Mouse (Mus musculus): ENCODE data around the gene Gm37240. TPM values are rescaled to one million over a fixed set of nuclear protein-coding genes. Genes with fewer than 3 reads are reported as not detected.

Gene Gm37240
- polyA plus RNA-seq, 1 experiment from 2014 or later, result 18.1 TPM

DNA sequence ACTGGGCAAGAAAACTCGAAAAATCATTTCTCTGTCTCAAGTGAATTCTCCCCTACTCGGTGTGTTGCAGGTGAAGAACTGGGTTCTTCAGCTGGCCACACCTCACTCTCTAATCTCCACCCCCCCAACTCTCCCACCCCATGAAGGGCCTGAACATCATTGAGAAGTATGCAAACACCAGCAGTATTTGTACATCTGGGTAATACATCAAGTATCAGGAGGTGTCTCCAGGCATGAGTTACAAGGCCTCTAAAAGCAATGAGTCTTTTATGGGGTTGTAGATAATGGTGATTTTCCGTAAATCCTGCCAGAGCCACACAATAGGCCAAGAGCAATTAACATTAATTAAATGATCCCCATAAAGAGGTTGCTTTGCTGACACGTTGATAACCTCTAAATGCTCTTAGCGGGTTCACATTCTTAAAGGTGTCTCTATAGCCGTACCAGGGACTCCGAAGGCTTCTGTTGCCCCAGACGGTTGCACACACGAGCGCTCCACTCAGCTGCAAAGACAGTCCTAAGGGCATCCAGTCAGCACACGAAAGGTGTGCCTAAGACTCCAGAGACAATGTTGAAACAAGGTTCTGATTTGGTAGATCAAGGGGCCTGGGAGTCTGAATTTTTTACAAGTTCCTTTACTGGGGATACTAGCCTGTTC lies 370.4 kb downstream of the Gm37240 start:
- no peak overlapping the region for H3K4me3 ChIP-seq (ENCODE audit: low read depth, low read length)
- DNase-seq (ENCODE audit: low spot score) (no peak), ATAC-seq (ENCODE audit: low FRiP score, low TSS enrichment) (no peak)
- WGBS, result 53% methylated on average over 11 of the region's 11 CpGs
- no peak overlapping the region for H3K27ac ChIP-seq (replicated peaks)
- H3K9me3 ChIP-seq (ENCODE audit: control insufficient read depth, low read length), result no peaks in the 10 kb centered on the region
- no peaks in the 10 kb centered on the region for H3K27me3 ChIP-seq (ENCODE audit: control insufficient read depth, insufficient read depth, low read length)
- no peak overlapping the region for H3K9ac ChIP-seq (ENCODE audit: low read length)
- H3K4me1 ChIP-seq (replicated peaks; ENCODE audit: control insufficient read depth, insufficient read depth), result no peaks in the 10 kb centered on the region
- no peaks in the 10 kb centered on the region for H3K36me3 ChIP-seq (ENCODE audit: control insufficient read depth, insufficient read depth, low read length)
- TF ChIP-seq CTCF (IDR thresholded peaks at IDR 0.05; ENCODE audit: low read depth) (no peak), EP300 (optimal IDR thresholded peaks at IDR 0.05) (no peak)
- H3K4me2 ChIP-seq (replicated peaks; ENCODE audit: low read depth), result no peak overlapping the region

- 86% methylated on average over 11 of the region's 11 CpGs for WGBS
These were observed 372.6 kb downstream of the Gm37240 start for GRCm38 (mm10) chr3:85514700-85515099.

DNA sequence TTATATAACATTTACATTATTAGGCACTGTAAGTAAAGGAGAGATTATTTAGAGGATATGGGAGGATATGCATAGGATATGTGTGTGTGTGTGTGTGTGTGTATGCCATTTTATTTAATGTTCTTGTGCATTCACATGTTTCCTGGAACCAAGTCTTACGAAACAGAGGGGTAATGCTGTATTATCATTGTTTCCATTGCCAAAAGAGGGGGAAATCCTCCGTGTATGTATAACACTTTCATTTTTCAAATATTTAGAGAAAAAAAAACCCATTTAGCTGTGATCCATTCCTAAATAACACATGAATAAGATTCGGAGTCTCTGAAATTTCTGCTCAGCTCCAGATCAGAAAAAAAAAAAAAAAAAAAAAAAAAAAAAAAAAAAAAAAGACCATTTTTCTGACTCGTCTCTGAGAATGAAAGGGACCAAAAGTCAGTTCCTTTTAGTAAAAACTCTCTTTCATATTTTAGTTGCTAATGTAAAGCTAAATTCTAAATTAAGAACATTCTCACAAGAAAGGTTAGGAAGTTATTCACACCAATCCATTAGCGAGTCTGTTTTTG lies 378.5 kb downstream of the Gm37240 start:
- WGBS, result 69% methylated on average over 5 of the region's 5 CpGs
- Histone ChIP-seq H3K9ac (ENCODE audit: low read length) (no peak overlapping the region), H3K27me3 (ENCODE audit: control insufficient read depth, insufficient read depth, low read length) (no peaks in the 10 kb centered on the region), H3K27ac (replicated peaks) (no peak overlapping the region), H3K9me3 (ENCODE audit: control insufficient read depth, low read length) (no peaks in the 10 kb centered on the region), H3K4me2 (replicated peaks; ENCODE audit: low read depth) (no peak overlapping the region), H3K4me1 (replicated peaks; ENCODE audit: control insufficient read depth, insufficient read depth) (no peaks in the 10 kb centered on the region), H3K36me3 (ENCODE audit: control insufficient read depth, insufficient read depth, low read length) (no peaks in the 10 kb centered on the region), H3K4me3 (ENCODE audit: low read depth, low read length) (no peak overlapping the region)
- TF ChIP-seq EP300 (optimal IDR thresholded peaks at IDR 0.05) (no peak), CTCF (IDR thresholded peaks at IDR 0.05; ENCODE audit: low read depth) (no peak)
- no peak for DNase-seq (ENCODE audit: low spot score)
- no peak for ATAC-seq (ENCODE audit: low FRiP score, low TSS enrichment)

More at GRCm38 (mm10) chr3:85514700-85515099, 372.6 kb downstream of the Gm37240 start:
- TF ChIP-seq CTCF (IDR thresholded peaks at IDR 0.05; ENCODE audit: low read depth) (no peak), EP300 (optimal IDR thresholded peaks at IDR 0.05) (no peak)
- Histone ChIP-seq H3K4me3 (ENCODE audit: low read depth, low read length) (no peak overlapping the region), H3K27me3 (ENCODE audit: control insufficient read depth, insufficient read depth, low read length) (no peaks in the 10 kb centered on the region), H3K4me1 (replicated peaks; ENCODE audit: control insufficient read depth, insufficient read depth) (no peaks in the 10 kb centered on the region), H3K9me3 (ENCODE audit: control insufficient read depth, low read length) (no peaks in the 10 kb centered on the region), H3K4me2 (replicated peaks; ENCODE audit: low read depth) (no peak overlapping the region), H3K36me3 (ENCODE audit: control insufficient read depth, insufficient read depth, low read length) (no peaks in the 10 kb centered on the region), H3K9ac (ENCODE audit: low read length) (no peak overlapping the region), H3K27ac (replicated peaks) (no peak overlapping the region)
- DNase-seq (ENCODE audit: low spot score) (no peak), ATAC-seq (ENCODE audit: low FRiP score, low TSS enrichment) (no peak)

DNA sequence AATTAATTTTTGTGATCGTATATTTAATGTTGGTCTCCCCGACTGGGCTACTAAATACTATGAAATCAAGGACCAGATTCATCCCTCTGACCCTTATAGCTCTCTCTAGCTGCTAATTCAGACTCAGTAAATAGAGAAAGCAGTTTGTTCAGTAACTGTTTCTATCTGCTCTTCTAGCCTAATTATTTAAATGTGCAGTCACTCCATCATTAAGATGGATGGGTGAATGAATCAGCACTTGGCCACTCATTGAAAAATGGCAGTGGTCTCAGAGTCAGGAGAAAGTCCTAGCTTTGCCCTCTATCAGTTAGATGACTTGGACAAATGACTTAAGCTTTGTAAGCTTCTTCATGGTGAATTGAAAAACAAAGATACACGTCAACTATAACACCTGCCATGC lies 387.2 kb downstream of the Gm37240 start:
- WGBS, result 66% methylated on average over 3 of the region's 3 CpGs
- no peaks in the 10 kb centered on the region for H3K4me1 ChIP-seq (replicated peaks; ENCODE audit: control insufficient read depth, insufficient read depth)
- TF ChIP-seq EP300 (optimal IDR thresholded peaks at IDR 0.05) (no peak), CTCF (IDR thresholded peaks at IDR 0.05; ENCODE audit: low read depth) (no peak)
- H3K27ac ChIP-seq (replicated peaks), result no peak overlapping the region
- no peaks in the 10 kb centered on the region for H3K27me3 ChIP-seq (ENCODE audit: control insufficient read depth, insufficient read depth, low read length)
- no peak overlapping the region for H3K4me3 ChIP-seq (ENCODE audit: low read depth, low read length)
- no peak overlapping the region for H3K9ac ChIP-seq (ENCODE audit: low read length)
- no peak for DNase-seq (ENCODE audit: low spot score)
- no peak for ATAC-seq (ENCODE audit: low FRiP score, low TSS enrichment)
- no peak overlapping the region for H3K4me2 ChIP-seq (replicated peaks; ENCODE audit: low read depth)
- H3K36me3 ChIP-seq (ENCODE audit: control insufficient read depth, insufficient read depth, low read length), result no peaks in the 10 kb centered on the region
- no peaks in the 10 kb centered on the region for H3K9me3 ChIP-seq (ENCODE audit: control insufficient read depth, low read length)

DNA sequence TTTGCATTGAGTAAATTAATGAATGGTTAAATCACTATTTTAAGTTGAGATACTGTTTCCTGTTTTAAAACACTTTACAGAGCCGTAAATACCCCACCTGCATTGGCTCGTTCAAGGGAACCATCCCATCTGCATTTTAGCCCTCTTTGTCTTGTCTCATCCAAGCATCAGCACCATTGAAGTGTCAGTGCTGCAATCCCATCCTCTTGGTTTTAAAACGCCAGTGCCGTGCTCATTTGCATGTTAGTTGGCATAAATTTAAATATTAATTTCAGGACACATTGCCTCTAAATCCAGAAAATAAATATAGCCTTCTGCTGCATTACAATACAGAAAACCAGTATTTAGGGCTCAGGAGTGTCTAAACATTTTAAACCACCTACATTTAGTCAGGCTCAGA lies 391.2 kb downstream of the Gm37240 start:
- Histone ChIP-seq H3K9ac (ENCODE audit: low read length) (no peak overlapping the region), H3K36me3 (ENCODE audit: control insufficient read depth, insufficient read depth, low read length) (no peaks in the 10 kb centered on the region), H3K4me1 (replicated peaks; ENCODE audit: control insufficient read depth, insufficient read depth) (no peaks in the 10 kb centered on the region), H3K27ac (replicated peaks) (no peak overlapping the region), H3K9me3 (ENCODE audit: control insufficient read depth, low read length) (no peaks in the 10 kb centered on the region), H3K4me2 (replicated peaks; ENCODE audit: low read depth) (no peak overlapping the region), H3K27me3 (ENCODE audit: control insufficient read depth, insufficient read depth, low read length) (no peaks in the 10 kb centered on the region), H3K4me3 (ENCODE audit: low read depth, low read length) (no peak overlapping the region)
- DNase-seq (ENCODE audit: low spot score) (no peak), ATAC-seq (ENCODE audit: low FRiP score, low TSS enrichment) (no peak)
- 79% methylated on average over 4 of the region's 4 CpGs for WGBS
- TF ChIP-seq EP300 (optimal IDR thresholded peaks at IDR 0.05) (no peak), CTCF (IDR thresholded peaks at IDR 0.05; ENCODE audit: low read depth) (no peak)

DNA sequence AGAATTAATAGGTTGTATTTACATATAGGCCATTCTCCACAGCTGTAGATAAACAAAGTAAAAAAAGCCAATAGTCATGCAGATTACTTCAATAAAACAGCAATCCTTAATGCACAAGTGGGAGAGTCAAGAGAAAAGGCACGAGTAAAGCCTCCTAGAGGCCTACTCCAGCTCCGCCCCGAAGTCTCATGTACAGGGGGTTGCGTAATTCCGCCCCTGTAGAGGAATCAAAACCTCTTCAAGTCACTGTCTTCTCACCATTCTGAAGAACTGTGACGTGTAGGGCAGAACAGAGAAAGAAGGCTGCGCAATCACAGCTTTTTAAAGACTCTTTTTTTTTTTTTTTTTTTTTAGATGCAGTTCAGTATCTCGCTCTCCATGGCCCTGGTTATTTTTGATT lies 393.5 kb downstream of the Gm37240 start:
- no peaks in the 10 kb centered on the region for H3K9me3 ChIP-seq (ENCODE audit: control insufficient read depth, low read length)
- DNase-seq (ENCODE audit: low spot score) (no peak), ATAC-seq (ENCODE audit: low FRiP score, low TSS enrichment) (no peak)
- 80% methylated on average over 8 of the region's 8 CpGs for WGBS
- no peak overlapping the region for H3K4me3 ChIP-seq (ENCODE audit: low read depth, low read length)
- no peaks in the 10 kb centered on the region for H3K27me3 ChIP-seq (ENCODE audit: control insufficient read depth, insufficient read depth, low read length)
- no peak overlapping the region for H3K4me2 ChIP-seq (replicated peaks; ENCODE audit: low read depth)
- no peak overlapping the region for H3K27ac ChIP-seq (replicated peaks)
- TF ChIP-seq CTCF (IDR thresholded peaks at IDR 0.05; ENCODE audit: low read depth), result no peak
- no peak for TF ChIP-seq EP300 (optimal IDR thresholded peaks at IDR 0.05)
- no peaks in the 10 kb centered on the region for H3K4me1 ChIP-seq (replicated peaks; ENCODE audit: control insufficient read depth, insufficient read depth)
- H3K9ac ChIP-seq (ENCODE audit: low read length), result no peak overlapping the region
- no peaks in the 10 kb centered on the region for H3K36me3 ChIP-seq (ENCODE audit: control insufficient read depth, insufficient read depth, low read length)
